Mouse (Mus musculus): Measurements from ENCODE around the gene Aco1. TPM values are rescaled to one million over a fixed set of nuclear protein-coding genes. Genes with fewer than 3 reads are reported as not detected.

Aco1 gene
- polyA plus RNA-seq, 1 experiment from 2014 or later, result 82.3 TPM

GRCm38 (mm10) chr4:40180046-40180445 is 37.2 kb downstream of the Aco1 start:
- DNase-seq (ENCODE audit: low spot score) (no peak), ATAC-seq (replicated peaks; ENCODE audit: low FRiP score, low read depth) (0 out of 2 replicates have a peak, but pooled peaks have one; percentile 11)
- H3K27me3 ChIP-seq (ENCODE audit: insufficient read depth, low read length), result no peaks in the 10 kb centered on the region
- no peak overlapping the region for H3K4me2 ChIP-seq (ENCODE audit: low read length)
- H3K36me3 ChIP-seq (ENCODE audit: insufficient read depth, low read length), result peaks cover 45% of the 10 kb centered on the region
- H3K9ac ChIP-seq (ENCODE audit: low read depth, low read length), result no peak overlapping the region
- no peak for TF ChIP-seq CTCF (IDR thresholded peaks at IDR 0.05; ENCODE audit: low read depth)
- no peaks in the 10 kb centered on the region for H3K9me3 ChIP-seq (replicated peaks; ENCODE audit: low read length)
- 93% methylated on average over 6 of the region's 6 CpGs for WGBS
- no peak overlapping the region for H3K4me3 ChIP-seq (replicated peaks; ENCODE audit: low read depth, low read length)
- no peaks in the 10 kb centered on the region for H3K4me1 ChIP-seq (replicated peaks; ENCODE audit: insufficient read depth, low read length)
- H3K27ac ChIP-seq, result peak overlapping the region; percentile 68; the same call in 1 of the 2 replicates

- peak; percentile 2 for DNase-seq (ENCODE audit: low spot score)
- peak overlapping the region; percentile 75; the same call in 1 of the 2 replicates for H3K27ac ChIP-seq
- ATAC-seq (replicated peaks; ENCODE audit: low FRiP score, low read depth), result peak; percentile 97
Measured at GRCm38 (mm10) chr4:40181681-40182080, 38.8 kb downstream of the Aco1 start.

GRCm38 (mm10) chr4:40182651-40183320 is 39.9 kb downstream of the Aco1 start:
- Histone ChIP-seq H3K36me3 (ENCODE audit: insufficient read depth, low read length) (peaks cover 40% of the 10 kb centered on the region), H3K9ac (ENCODE audit: low read depth, low read length) (no peak overlapping the region), H3K4me3 (replicated peaks; ENCODE audit: low read depth, low read length) (no peak overlapping the region), H3K4me1 (replicated peaks; ENCODE audit: insufficient read depth, low read length) (no peaks in the 10 kb centered on the region), H3K27me3 (ENCODE audit: insufficient read depth, low read length) (no peaks in the 10 kb centered on the region), H3K4me2 (ENCODE audit: low read length) (no peak overlapping the region), H3K9me3 (replicated peaks; ENCODE audit: low read length) (no peaks in the 10 kb centered on the region), H3K27ac (peak overlapping the region; percentile 75; the same call in 1 of the 2 replicates)
- 50% methylated on average over 14 of the region's 14 CpGs for WGBS
- peak; percentile 78 for TF ChIP-seq CTCF (IDR thresholded peaks at IDR 0.05; ENCODE audit: low read depth)
- no peak for ATAC-seq (replicated peaks; ENCODE audit: low FRiP score, low read depth)
- DNase-seq (ENCODE audit: low spot score), result peak; percentile 75

More at GRCm38 (mm10) chr4:40181681-40182080, 38.8 kb downstream of the Aco1 start:
- no peak for TF ChIP-seq CTCF (IDR thresholded peaks at IDR 0.05; ENCODE audit: low read depth)
- peaks cover 40% of the 10 kb centered on the region for H3K36me3 ChIP-seq (ENCODE audit: insufficient read depth, low read length)
- no peaks in the 10 kb centered on the region for H3K4me1 ChIP-seq (replicated peaks; ENCODE audit: insufficient read depth, low read length)
- H3K4me2 ChIP-seq (ENCODE audit: low read length), result no peak overlapping the region
- 82% methylated on average over 8 of the region's 8 CpGs for WGBS
- H3K9ac ChIP-seq (ENCODE audit: low read depth, low read length), result no peak overlapping the region
- no peak overlapping the region for H3K4me3 ChIP-seq (replicated peaks; ENCODE audit: low read depth, low read length)
- H3K27me3 ChIP-seq (ENCODE audit: insufficient read depth, low read length), result no peaks in the 10 kb centered on the region
- no peaks in the 10 kb centered on the region for H3K9me3 ChIP-seq (replicated peaks; ENCODE audit: low read length)

- Histone ChIP-seq H3K27ac (no peak overlapping the region), H3K4me2 (ENCODE audit: low read length) (no peak overlapping the region), H3K36me3 (ENCODE audit: insufficient read depth, low read length) (peaks cover 42% of the 10 kb centered on the region), H3K27me3 (ENCODE audit: insufficient read depth, low read length) (no peaks in the 10 kb centered on the region), H3K9ac (ENCODE audit: low read depth, low read length) (no peak overlapping the region), H3K4me3 (replicated peaks; ENCODE audit: low read depth, low read length) (no peak overlapping the region), H3K9me3 (replicated peaks; ENCODE audit: low read length) (no peaks in the 10 kb centered on the region), H3K4me1 (replicated peaks; ENCODE audit: insufficient read depth, low read length) (no peaks in the 10 kb centered on the region)
- WGBS, result 88% methylated on average over 6 of the region's 6 CpGs
- DNase-seq (ENCODE audit: low spot score) (no peak), ATAC-seq (replicated peaks; ENCODE audit: low FRiP score, low read depth) (no peak)
- TF ChIP-seq CTCF (IDR thresholded peaks at IDR 0.05; ENCODE audit: low read depth), result no peak
Measured at GRCm38 (mm10) chr4:40183781-40184180, 40.9 kb downstream of the Aco1 start.

GRCm38 (mm10) chr4:40184470-40184869 is 41.6 kb downstream of the Aco1 start:
- DNase-seq (ENCODE audit: low spot score) (no peak), ATAC-seq (replicated peaks; ENCODE audit: low FRiP score, low read depth) (0 out of 2 replicates have a peak, but pooled peaks have one; percentile 14)
- TF ChIP-seq CTCF (IDR thresholded peaks at IDR 0.05; ENCODE audit: low read depth), result no peak
- H3K27ac ChIP-seq, result no peak overlapping the region
- H3K27me3 ChIP-seq (ENCODE audit: insufficient read depth, low read length), result no peaks in the 10 kb centered on the region
- peaks cover 46% of the 10 kb centered on the region for H3K36me3 ChIP-seq (ENCODE audit: insufficient read depth, low read length)
- no peak overlapping the region for H3K4me2 ChIP-seq (ENCODE audit: low read length)
- no peak overlapping the region for H3K9ac ChIP-seq (ENCODE audit: low read depth, low read length)
- H3K4me1 ChIP-seq (replicated peaks; ENCODE audit: insufficient read depth, low read length), result no peaks in the 10 kb centered on the region
- H3K4me3 ChIP-seq (replicated peaks; ENCODE audit: low read depth, low read length), result no peak overlapping the region
- no peaks in the 10 kb centered on the region for H3K9me3 ChIP-seq (replicated peaks; ENCODE audit: low read length)
- 72% methylated on average over 5 of the region's 5 CpGs for whole genome bisulfite sequencing

GRCm38 (mm10) chr4:40187956-40188355 is 45.1 kb downstream of the Aco1 start:
- Histone ChIP-seq H3K9ac (ENCODE audit: low read depth, low read length) (no peak overlapping the region), H3K36me3 (ENCODE audit: insufficient read depth, low read length) (peaks cover 53% of the 10 kb centered on the region), H3K4me3 (replicated peaks; ENCODE audit: low read depth, low read length) (no peak overlapping the region), H3K4me1 (replicated peaks; ENCODE audit: insufficient read depth, low read length) (no peaks in the 10 kb centered on the region), H3K27me3 (ENCODE audit: insufficient read depth, low read length) (no peaks in the 10 kb centered on the region), H3K9me3 (replicated peaks; ENCODE audit: low read length) (no peaks in the 10 kb centered on the region), H3K4me2 (ENCODE audit: low read length) (no peak overlapping the region), H3K27ac (no peak overlapping the region)
- DNase-seq (ENCODE audit: low spot score) (no peak), ATAC-seq (replicated peaks; ENCODE audit: low FRiP score, low read depth) (no peak)
- no peak for TF ChIP-seq CTCF (IDR thresholded peaks at IDR 0.05; ENCODE audit: low read depth)
- 87% methylated on average over 7 of the region's 7 CpGs for WGBS
